Mouse (Mus musculus) bone marrow, adult 2 months (tissue): ENCODE data around the gene Anks1b. TPM values are rescaled to one million over a fixed set of nuclear protein-coding genes. Genes with fewer than 3 reads are reported as not detected.

Experiments used
- H3K27ac ChIP-seq: fragments of 200-500 bp; 2 replicates; pipeline ENCODE4 v1.5.1; 2012; ENCODE audit warnings: low read depth, mild to moderate bottlenecking, control low read depth, inconsistent platforms, low read length; ENCODE audit not compliant: control insufficient read depth, poor library complexity, insufficient read depth
- H3K4me1 ChIP-seq: fragments of 200-500 bp; 2 replicates; pipeline ENCODE4 v1.6.1; 2011; ENCODE audit warnings: low read length; ENCODE audit not compliant: control insufficient read depth, insufficient read depth
- H3K4me3 ChIP-seq: fragments of 200-500 bp; replicated peaks from 2 replicates; pipeline ENCODE3; 2011; ENCODE audit warnings: mild to moderate bottlenecking, low read depth, low read length, control low read depth; ENCODE audit not compliant: control insufficient read depth
- CTCF ChIP-seq: fragments of 200-500 bp; IDR thresholded peaks from 2 replicates; pipeline ENCODE4 v1.5.1; 2011; ENCODE audit warnings: low read length, control low read depth; ENCODE audit not compliant: control insufficient read depth, insufficient read depth
- POLR2A ChIP-seq: fragments of 200-500 bp; IDR thresholded peaks from 2 replicates; pipeline ENCODE4 v1.6.1; 2011; ENCODE audit warnings: low read depth, mild to moderate bottlenecking, control low read depth, low read length, borderline replicate concordance; ENCODE audit not compliant: control insufficient read depth
- WGBS: fragments of 180-500 bp; shearing (Covaris S2); methylation state at CpG from one replicate; pipeline ENCODE4 v1.1.7; 2018; 5-methylcytosine and 5-hydroxymethylcytosine counted together
- polyA plus RNA-seq: library from polyadenylated mRNA; stranded (reverse); fragments of >200 nt; gene quantifications from 2 replicates; pipeline ENCODE4 v1.2.4, GENCODE M21; 2011; ENCODE audit warnings: low replicate concordance; ENCODE audit not compliant: missing spikeins, insufficient read depth, insufficient read length

The Anks1b gene
- polyA plus RNA-seq, 1 experiment = not detected

GRCm38 (mm10) chr10:90829394-90830267 lies 956.3 kb downstream of the Anks1b start:
- no peak for TF ChIP-seq CTCF
- no peak for TF ChIP-seq POLR2A
- no peak overlapping the region for H3K4me3 ChIP-seq
- 2% methylated on average over 61 of the region's 76 CpGs for WGBS

DNA sequence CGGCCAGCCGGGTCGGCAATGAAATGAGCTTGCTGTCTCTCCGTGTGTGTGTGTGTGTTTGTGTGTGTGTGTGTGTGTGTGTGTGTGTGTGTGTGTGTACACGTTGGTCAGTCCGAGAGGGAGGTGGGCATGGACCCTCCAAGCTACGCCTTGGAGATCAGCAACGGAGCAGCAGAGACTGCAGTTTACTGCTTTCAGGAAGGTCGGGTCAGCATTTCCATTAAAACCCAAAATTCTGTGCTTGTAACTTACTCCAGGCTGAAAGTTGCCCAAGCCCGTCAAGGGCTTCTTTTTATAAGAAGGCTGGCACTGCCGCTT lies 956.9 kb downstream of the Anks1b start:
- Histone ChIP-seq H3K4me1 (no peaks in the 10 kb centered on the region), H3K4me3 (no peak overlapping the region), H3K27ac (no peak overlapping the region)
- 5% methylated on average over 11 of the region's 11 CpGs for WGBS
- TF ChIP-seq CTCF (no peak), POLR2A (no peak)

More at GRCm38 (mm10) chr10:90829394-90830267, 956.3 kb downstream of the Anks1b start:
- H3K27ac ChIP-seq = no peak overlapping the region
- no peaks in the 10 kb centered on the region for H3K4me1 ChIP-seq

- H3K4me3 ChIP-seq = no peak overlapping the region
- no peak overlapping the region for H3K27ac ChIP-seq
- no peaks in the 10 kb centered on the region for H3K4me1 ChIP-seq
- 5% methylated on average over 21 of the region's 21 CpGs for WGBS
- TF ChIP-seq POLR2A (no peak), CTCF (no peak)
These were observed 957.4 kb downstream of the Anks1b start for GRCm38 (mm10) chr10:90830591-90831287.

GRCm38 (mm10) chr10:90831288-90831626 lies 957.9 kb downstream of the Anks1b start:
- no peaks in the 10 kb centered on the region for H3K4me1 ChIP-seq
- H3K4me3 ChIP-seq = no peak overlapping the region
- H3K27ac ChIP-seq = no peak overlapping the region
- WGBS = 26% methylated on average over 2 of the region's 2 CpGs
- TF ChIP-seq POLR2A (no peak), CTCF (no peak)

GRCm38 (mm10) chr10:90834306-90834705 lies 961.0 kb downstream of the Anks1b start:
- H3K27ac ChIP-seq = no peak overlapping the region
- WGBS = 35% methylated on average over 5 of the region's 5 CpGs
- TF ChIP-seq CTCF = no peak
- no peak for TF ChIP-seq POLR2A
- H3K4me3 ChIP-seq = no peak overlapping the region
- H3K4me1 ChIP-seq = no peaks in the 10 kb centered on the region

- Histone ChIP-seq H3K4me3 (no peak overlapping the region), H3K4me1 (no peaks in the 10 kb centered on the region), H3K27ac (no peak overlapping the region)
- TF ChIP-seq CTCF = no peak
- no peak for TF ChIP-seq POLR2A
These were observed 961.9 kb downstream of the Anks1b start for GRCm38 (mm10) chr10:90835195-90835594.

GRCm38 (mm10) chr10:90839611-90840335 lies 966.5 kb downstream of the Anks1b start:
- 83% methylated on average over 9 of the region's 9 CpGs for WGBS
- no peak for TF ChIP-seq POLR2A
- TF ChIP-seq CTCF = no peak
- Histone ChIP-seq H3K4me3 (no peak overlapping the region), H3K27ac (no peak overlapping the region), H3K4me1 (no peaks in the 10 kb centered on the region)

DNA sequence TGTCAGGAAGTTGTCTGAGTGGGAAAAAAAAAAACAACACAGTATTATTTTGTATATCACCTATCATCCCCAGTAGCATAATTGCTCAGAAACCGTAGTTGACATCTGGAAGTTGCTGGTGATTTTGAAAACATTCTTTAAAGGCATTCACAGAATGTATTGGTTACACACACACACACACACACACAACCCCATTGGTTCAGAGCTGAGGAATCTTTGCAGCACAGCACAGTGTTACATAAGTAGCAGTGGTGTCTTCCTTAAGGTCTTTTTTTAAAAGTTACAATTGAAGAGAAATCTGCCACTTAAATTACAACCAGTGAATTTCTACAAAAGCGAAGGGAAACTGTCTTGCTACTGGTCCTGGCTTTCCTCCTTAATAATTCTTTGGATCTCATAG lies 969.1 kb downstream of the Anks1b start:
- no peak overlapping the region for H3K27ac ChIP-seq
- no peak for TF ChIP-seq POLR2A
- no peak for TF ChIP-seq CTCF
- WGBS = 81% methylated on average over 2 of the region's 2 CpGs
- no peaks in the 10 kb centered on the region for H3K4me1 ChIP-seq
- no peak overlapping the region for H3K4me3 ChIP-seq
